Mouse (Mus musculus): ENCODE data around the gene Timp2.

- TF ChIP-seq CHD2 (IDR thresholded peaks at IDR 0.05; ENCODE audit: low read depth, low read length) (no peak), MAFK (IDR thresholded peaks at IDR 0.05; ENCODE audit: insufficient read depth, low read depth, low read length) (no peak), ZC3H11A (IDR thresholded peaks at IDR 0.05; ENCODE audit: borderline replicate concordance, low read depth, low read length) (no peak), HCFC1 (IDR thresholded peaks at IDR 0.05; ENCODE audit: borderline replicate concordance, insufficient read depth, low read length) (no peak), ZNF384 (IDR thresholded peaks at IDR 0.05; ENCODE audit: low read depth, low read length) (no peak)
Measured at GRCm38 (mm10) chr11:118347391-118347790, 8.1 kb downstream of the Timp2 start.
